Mouse (Mus musculus) liver, adult 2 months (tissue): ENCODE data around the gene Med28. TPM values are rescaled to one million over a fixed set of nuclear protein-coding genes. Genes with fewer than 3 reads are reported as not detected.
A peak's percentile ranks its signal among the peaks of the same experiment; 100 is the strongest.

Source experiments
- DNase-seq: peaks from one replicate; pipeline ENCODE4 v3.0.0-alpha.2; 2011; ENCODE audit warnings: low read depth, low spot score; ENCODE audit errors: extremely low read depth
- H3K27ac ChIP-seq: fragments of 200-500 bp; replicated peaks from 2 replicates; pipeline ENCODE4 v1.5.1; 2012; ENCODE audit warnings: low read depth, mild to moderate bottlenecking, control low read depth, inconsistent platforms, low read length; ENCODE audit not compliant: insufficient read depth
- H3K27me3 ChIP-seq: fragments of 200-500 bp; 2 replicates; pipeline ENCODE4 v1.6.1; 2012; ENCODE audit warnings: mild to moderate bottlenecking, moderate library complexity, low read length, inconsistent platforms; ENCODE audit not compliant: control insufficient read depth, insufficient read depth
- H3K36me3 ChIP-seq: fragments of 200-500 bp; 2 replicates; pipeline ENCODE4 v1.6.1; 2012; ENCODE audit warnings: low read length, inconsistent platforms; ENCODE audit not compliant: control insufficient read depth, insufficient read depth
- H3K4me1 ChIP-seq: fragments of 200-500 bp; 2 replicates; pipeline ENCODE4 v1.6.1; 2011; ENCODE audit warnings: low read length; ENCODE audit not compliant: control insufficient read depth, insufficient read depth
- H3K4me3 ChIP-seq: fragments of 200-500 bp; 2 replicates; pipeline ENCODE4 v1.5.1; 2011; ENCODE audit warnings: low read depth, mild to moderate bottlenecking, control low read depth, low read length, moderate library complexity; ENCODE audit not compliant: insufficient read depth
- H3K79me2 ChIP-seq: fragments of 200-500 bp; 2 replicates; pipeline ENCODE4 v1.6.1; 2012; ENCODE audit warnings: inconsistent platforms, mild to moderate bottlenecking, low read length, moderate library complexity; ENCODE audit not compliant: control insufficient read depth, insufficient read depth
- H3K9ac ChIP-seq: fragments of 200-500 bp; 2 replicates; pipeline ENCODE4 v1.6.1; 2012; ENCODE audit warnings: low read depth, mild to moderate bottlenecking, control low read depth, inconsistent platforms, low read length
- CTCF ChIP-seq: fragments of 200-500 bp; IDR thresholded peaks from 2 replicates; pipeline ENCODE4 v1.5.1; 2011; ENCODE audit warnings: low read depth, low read length, control low read depth
- POLR2A ChIP-seq: fragments of 200-500 bp; IDR thresholded peaks from 2 replicates; pipeline ENCODE4 v1.6.1; 2011; ENCODE audit warnings: low read length, control low read depth; ENCODE audit not compliant: insufficient read depth; ENCODE audit errors: extremely low read depth
- WGBS: fragments of 180-500 bp; shearing (Covaris S2); methylation state at CpG from one replicate; pipeline ENCODE4 v1.1.7; 2018; 5-methylcytosine and 5-hydroxymethylcytosine counted together
- polyA plus RNA-seq: library from polyadenylated mRNA; depleted of rRNA; stranded (reverse); fragments of >200 nt; gene quantifications from 2 replicates; pipeline ENCODE4 v1.2.3, GENCODE M21; 2012
- total RNA-seq: library from RNA; depleted of rRNA; stranded (reverse); fragments of >200 nt; gene quantifications from 2 replicates; pipeline ENCODE4 v1.2.3, GENCODE M21; 2014

Gene Med28
- total and polyA plus RNA-seq, 2 experiments, result 27.2 to 44.8 TPM

- Histone ChIP-seq H3K9ac (no peak overlapping the region), H3K27me3 (no peaks in the 10 kb centered on the region), H3K27ac (peak overlapping the region; percentile 32; the same call in 1 of the 2 replicates), H3K79me2 (no peaks in the 10 kb centered on the region), H3K4me3 (no peak overlapping the region), H3K4me1 (peaks cover 20% of the 10 kb centered on the region), H3K36me3 (peaks cover 39% of the 10 kb centered on the region)
- DNase-seq, result peak; percentile 91
- TF ChIP-seq CTCF, result peak; percentile 35; the same call in 1 of the 2 replicates
- no peak for TF ChIP-seq POLR2A
- WGBS, result 60% methylated on average over 2 of the region's 2 CpGs
These were observed 6.5 kb upstream of the Med28 start for GRCm38 (mm10) chr5:45513511-45513910.

GRCm38 (mm10) chr5:45514599-45514998, 5.4 kb upstream of the Med28 start:
- Histone ChIP-seq H3K9ac (no peak overlapping the region), H3K4me3 (no peak overlapping the region), H3K79me2 (no peaks in the 10 kb centered on the region), H3K27me3 (no peaks in the 10 kb centered on the region), H3K36me3 (peaks cover 34% of the 10 kb centered on the region), H3K27ac (peak overlapping the region; percentile 99), H3K4me1 (peaks cover 20% of the 10 kb centered on the region)
- DNase-seq, result peak; percentile 63
- TF ChIP-seq POLR2A (no peak), CTCF (no peak)
- WGBS, result 47% methylated on average over 1 of the region's 1 CpGs

- Histone ChIP-seq H3K27me3 (no peaks in the 10 kb centered on the region), H3K4me3 (no peak overlapping the region), H3K4me1 (peaks cover 20% of the 10 kb centered on the region), H3K27ac (peak overlapping the region; percentile 99), H3K9ac (peak overlapping the region; percentile 55; the same call in 1 of the 2 replicates), H3K79me2 (peaks cover under 1% of the 10 kb centered on the region; the same call in 1 of the 2 replicates), H3K36me3 (peaks cover 28% of the 10 kb centered on the region)
- DNase-seq, result peak; percentile 97
- TF ChIP-seq POLR2A (no peak), CTCF (no peak)
- WGBS, result 32% methylated on average over 10 of the region's 10 CpGs
These were observed 4.8 kb upstream of the Med28 start for GRCm38 (mm10) chr5:45515151-45515743.

GRCm38 (mm10) chr5:45520809-45521110, 731 bp downstream of the Med28 start:
- Histone ChIP-seq H3K27ac (peak overlapping the region; percentile 79), H3K27me3 (no peaks in the 10 kb centered on the region), H3K4me1 (peaks cover 6% of the 10 kb centered on the region), H3K9ac (peak overlapping the region; percentile 92), H3K79me2 (peaks cover 16% of the 10 kb centered on the region; the same call in 1 of the 2 replicates), H3K36me3 (peaks cover 22% of the 10 kb centered on the region), H3K4me3 (peak overlapping the region; percentile 93)
- TF ChIP-seq POLR2A (no peak), CTCF (no peak)
- peak; percentile 67 for DNase-seq
- 6% methylated on average over 5 of the region's 5 CpGs for WGBS

- Histone ChIP-seq H3K4me1 (peaks cover 2% of the 10 kb centered on the region), H3K27me3 (no peaks in the 10 kb centered on the region), H3K36me3 (peaks cover 23% of the 10 kb centered on the region), H3K9ac (no peak overlapping the region), H3K27ac (no peak overlapping the region), H3K79me2 (peaks cover 16% of the 10 kb centered on the region; the same call in 1 of the 2 replicates), H3K4me3 (no peak overlapping the region)
- 82% methylated on average over 6 of the region's 6 CpGs for WGBS
- DNase-seq, result no peak
- TF ChIP-seq CTCF, result no peak
- no peak for TF ChIP-seq POLR2A
These were observed 1.6 kb downstream of the Med28 start for GRCm38 (mm10) chr5:45521601-45522000.

DNA sequence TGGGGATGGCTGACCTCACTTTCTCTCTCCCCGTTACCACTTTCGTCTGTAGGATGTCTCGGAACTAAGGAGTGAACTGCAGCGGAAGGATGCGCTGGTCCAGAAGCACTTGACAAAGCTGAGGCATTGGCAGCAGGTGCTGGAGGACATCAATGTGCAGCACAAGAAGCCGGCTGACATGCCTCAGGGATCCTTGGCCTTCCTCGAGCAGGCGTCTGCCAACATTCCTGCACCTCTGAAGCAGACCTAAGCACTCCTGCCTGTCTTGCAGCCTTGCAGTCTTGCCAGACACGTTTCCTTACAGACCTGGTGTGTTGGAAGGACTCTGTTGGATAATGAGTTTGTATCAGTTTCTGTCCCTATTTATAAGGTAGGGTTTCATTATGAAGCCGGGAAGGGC, 5.1 kb downstream of the Med28 start:
- H3K36me3 ChIP-seq, result peaks cover 48% of the 10 kb centered on the region
- no peak overlapping the region for H3K27ac ChIP-seq
- no peak for DNase-seq
- no peak overlapping the region for H3K9ac ChIP-seq
- H3K27me3 ChIP-seq, result no peaks in the 10 kb centered on the region
- TF ChIP-seq CTCF (no peak), POLR2A (no peak)
- peaks cover 16% of the 10 kb centered on the region; the same call in 1 of the 2 replicates for H3K79me2 ChIP-seq
- WGBS, result 96% methylated on average over 10 of the region's 10 CpGs
- H3K4me1 ChIP-seq, result peaks cover 2% of the 10 kb centered on the region
- no peak overlapping the region for H3K4me3 ChIP-seq
